In genomic region chr11:57673977-57674687, GRCm38 (mm10) we compare ENCODE assay signal across 8 mouse cellular contexts. TPM values are rescaled to one million over a fixed set of nuclear protein-coding genes. Genes with fewer than 3 reads are reported as not detected.
DNase-seq lines count a peak whose midpoint lies in the region; ATAC-seq and TF ChIP-seq lines count a peak whose summit lies in the region.

No protein-coding gene starts in this region.

- peak; percentile 59 to 74 for DNase-seq in heart, adult 18-20 months
- no peak for DNase-seq in heart, postnatal 4 days
- peak; percentile 41 for DNase-seq in heart, postnatal 0 days (ENCODE audit: low spot score)
- peak; percentile 32 to 66 for DNase-seq in left cerebral cortex, postnatal 25 days (ENCODE audit: low spot score in 2 of 2)
- no peak for DNase-seq in T-cell, adult 2 months (ENCODE audit: low spot score)
- no peak for DNase-seq in layer of hippocampus, adult 8-10 months (ENCODE audit: low spot score in 2 of 2)
- DNase-seq in gastrocnemius, postnatal 25 days, result no peak

- H3K9ac ChIP-seq in heart, postnatal 0 days (replicated peaks; ENCODE audit: low read depth, low read length), result no peak overlapping the region

- TF ChIP-seq CTCF in bone marrow macrophage, adult 2 months (IDR thresholded peaks at IDR 0.05; ENCODE audit: low read depth, low read length), result no peak
- no peak for TF ChIP-seq CTCF in heart, postnatal 0 days (IDR thresholded peaks at IDR 0.05; ENCODE audit: low read depth)

- H3K4me2 ChIP-seq in heart, postnatal 0 days (ENCODE audit: low read depth, low read length), result no peak overlapping the region

- no peaks in the 10 kb centered on the region for H3K9me3 ChIP-seq in heart, postnatal 0 days (replicated peaks; ENCODE audit: control insufficient read depth, low read length)

- no peak for TF ChIP-seq EP300 in heart, postnatal 0 days (IDR thresholded peaks at IDR 0.05; ENCODE audit: low read depth)

- peak overlapping the region; percentile 9 for H3K4me3 ChIP-seq in bone marrow macrophage, adult 2 months (ENCODE audit: insufficient read depth, low read length)
- H3K4me3 ChIP-seq in heart, postnatal 0 days (ENCODE audit: low read depth, low read length), result no peak overlapping the region

- no peaks in the 10 kb centered on the region for H3K27me3 ChIP-seq in heart, postnatal 0 days (ENCODE audit: control insufficient read depth, insufficient read depth, low read length)

- H3K27ac ChIP-seq in bone marrow macrophage, adult 2 months (ENCODE audit: insufficient read depth, low read depth, low read length), result peak overlapping the region; percentile 89
- peak overlapping the region; percentile 83 for H3K27ac ChIP-seq in heart, postnatal 0 days (ENCODE audit: low read depth)

- no peak for TF ChIP-seq POLR2A in bone marrow macrophage, adult 2 months (IDR thresholded peaks at IDR 0.05; ENCODE audit: borderline replicate concordance, low read depth, low read length)

- intact Hi-C loops in left cerebral cortex, postnatal 25 days (cut with DNase I), result no loop called here

- ATAC-seq in heart, postnatal 0 days (ENCODE audit: insufficient read depth, low read depth), result no peak

- no peaks in the 10 kb centered on the region for H3K36me3 ChIP-seq in heart, postnatal 0 days (replicated peaks; ENCODE audit: control insufficient read depth, insufficient read depth, low read length)

- WGBS in heart, postnatal 0 days, result 50% methylated on average over 12 of the region's 12 CpGs

- H3K4me1 ChIP-seq in bone marrow macrophage, adult 2 months (ENCODE audit: control insufficient read depth, insufficient read depth, low read length), result peaks cover 30% of the 10 kb centered on the region
- 0 out of 2 replicates have a peak, but pooled peaks cover 10% of the 10 kb centered on the region for H3K4me1 ChIP-seq in heart, postnatal 0 days (ENCODE audit: control insufficient read depth, insufficient read depth)

RNA-seq across cellular contexts. Expression of gene Galnt10, which starts 28.9 kb away (rescaled TPM):
- total RNA-seq in heart, adult 18-20 months (2021), result 1 to 10 TPM; 7.2 to 8.0 TPM
- total RNA-seq in heart, postnatal 4 days (2021), result 1 to 10 TPM; 8.2 to 9.1 TPM
- polyA plus RNA-seq in bone marrow macrophage, adult 2 months (2012; ENCODE audit: insufficient read depth, insufficient read length, missing spikeins), result 20.2 and 22.4 TPM in 2 replicates
- total RNA-seq in heart, postnatal 0 days (2014; rRNA removed; ENCODE audit: low replicate concordance), result 3.4 and 10.4 TPM in 2 replicates
- 4.2 and 4.3 TPM in 2 replicates for polyA plus RNA-seq in heart, postnatal 0 days (2015; fragmentation: Nextera tagmentation; extraction: Ambion mirVana)
- total RNA-seq in left cerebral cortex, postnatal 25 days (2021), result 1 to 10 TPM; 6.8 to 7.1 TPM
- total RNA-seq in layer of hippocampus, adult 8-10 months (2022), result 10 to 100 TPM in 1 of 4 experiments, 1 to 10 TPM in 3; 6.2 to 10.1 (median 7.3) TPM
- total RNA-seq in gastrocnemius, postnatal 25 days (2021), result 1 to 10 TPM; 6.0 to 7.5 TPM

Comparison
In these comparisons a context has a peak if more than half of its experiments do, and no peak if none do; other contexts are left out.
1. DNase-seq: peak in heart, adult 18-20 months (2 of 2), heart, postnatal 0 days (single experiment) and left cerebral cortex, postnatal 25 days (2 of 2); none in heart, postnatal 4 days (single experiment), T-cell, adult 2 months (single experiment), layer of hippocampus, adult 8-10 months (0 of 2) and gastrocnemius, postnatal 25 days (single experiment).